Mouse (Mus musculus): Measurements from ENCODE around the gene 2010109A12Rik. TPM values are rescaled to one million over a fixed set of nuclear protein-coding genes. Genes with fewer than 3 reads are reported as not detected.

2010109A12Rik gene
- polyA plus RNA-seq (2015; fragmentation: Nextera tagmentation; extraction: Ambion mirVana), result 1.2 and 2.2 TPM in 2 replicates

- H3K4me2 ChIP-seq (ENCODE audit: low read length), result peak within 1 kb of the TSS; percentile 87
- ATAC-seq, result peak; percentile 95
- 0% methylated on average over 79 of the region's 79 CpGs for WGBS
- H3K9me3 ChIP-seq (replicated peaks; ENCODE audit: control insufficient read depth, low read length, poor library complexity, severe bottlenecking), result no peaks in the 10 kb centered on the region
- peak within 1 kb of the TSS; percentile 89 for H3K4me3 ChIP-seq (ENCODE audit: low read depth, low read length)
- H3K27me3 ChIP-seq (ENCODE audit: control insufficient read depth, insufficient read depth, low read depth, low read length), result no peaks in the 10 kb centered on the region
- H3K27ac ChIP-seq (ENCODE audit: low read length), result peak within 1 kb of the TSS; percentile 90
- peak within 1 kb of the TSS; percentile 93 for H3K9ac ChIP-seq (ENCODE audit: low read depth, low read length)
- H3K36me3 ChIP-seq (ENCODE audit: control insufficient read depth, insufficient read depth, low read length), result no peaks in the 10 kb centered on the region
- peaks cover 29% of the 10 kb centered on the region for H3K4me1 ChIP-seq (ENCODE audit: control insufficient read depth, insufficient read depth, low read length)
These were observed at the start of gene 2010109A12Rik, which contains the start of gene Ccni for GRCm38 (mm10) chr5:93206109-93207005. TSS of gene 2010109A12Rik (plus strand) at chr5:93206518. TSS of gene Ccni (minus strand) at chr5:93206495.

GRCm38 (mm10) chr5:93163541-93163940, 42.8 kb upstream of the 2010109A12Rik start:
- Histone ChIP-seq H3K27me3 (ENCODE audit: control insufficient read depth, insufficient read depth, low read depth, low read length) (no peaks in the 10 kb centered on the region), H3K27ac (ENCODE audit: low read length) (no peak overlapping the region), H3K9ac (ENCODE audit: low read depth, low read length) (no peak overlapping the region), H3K4me3 (ENCODE audit: low read depth, low read length) (no peak overlapping the region), H3K9me3 (replicated peaks; ENCODE audit: control insufficient read depth, low read length, poor library complexity, severe bottlenecking) (no peaks in the 10 kb centered on the region), H3K4me2 (ENCODE audit: low read length) (no peak overlapping the region), H3K4me1 (ENCODE audit: control insufficient read depth, insufficient read depth, low read length) (no peaks in the 10 kb centered on the region), H3K36me3 (ENCODE audit: control insufficient read depth, insufficient read depth, low read length) (peaks cover 31% of the 10 kb centered on the region)
- WGBS, result 78% methylated on average over 3 of the region's 3 CpGs
- ATAC-seq, result peak; percentile 3; the same call in 1 of the 2 replicates

- H3K27me3 ChIP-seq (ENCODE audit: control insufficient read depth, insufficient read depth, low read depth, low read length), result no peaks in the 10 kb centered on the region
- no peak for ATAC-seq
- H3K4me2 ChIP-seq (ENCODE audit: low read length), result no peak overlapping the region
- no peak overlapping the region for H3K9ac ChIP-seq (ENCODE audit: low read depth, low read length)
- peaks cover 30% of the 10 kb centered on the region for H3K36me3 ChIP-seq (ENCODE audit: control insufficient read depth, insufficient read depth, low read length)
- H3K9me3 ChIP-seq (replicated peaks; ENCODE audit: control insufficient read depth, low read length, poor library complexity, severe bottlenecking), result no peaks in the 10 kb centered on the region
- H3K4me1 ChIP-seq (ENCODE audit: control insufficient read depth, insufficient read depth, low read length), result no peaks in the 10 kb centered on the region
- H3K27ac ChIP-seq (ENCODE audit: low read length), result no peak overlapping the region
- no peak overlapping the region for H3K4me3 ChIP-seq (ENCODE audit: low read depth, low read length)
- 87% methylated on average over 11 of the region's 11 CpGs for WGBS
These were observed 38.3 kb upstream of the 2010109A12Rik start for GRCm38 (mm10) chr5:93167919-93168516.

- Histone ChIP-seq H3K27ac (ENCODE audit: low read length) (no peak overlapping the region), H3K4me1 (ENCODE audit: control insufficient read depth, insufficient read depth, low read length) (no peaks in the 10 kb centered on the region), H3K9me3 (replicated peaks; ENCODE audit: control insufficient read depth, low read length, poor library complexity, severe bottlenecking) (no peaks in the 10 kb centered on the region), H3K9ac (ENCODE audit: low read depth, low read length) (no peak overlapping the region), H3K4me2 (ENCODE audit: low read length) (no peak overlapping the region), H3K36me3 (ENCODE audit: control insufficient read depth, insufficient read depth, low read length) (peaks cover 30% of the 10 kb centered on the region), H3K27me3 (ENCODE audit: control insufficient read depth, insufficient read depth, low read depth, low read length) (no peaks in the 10 kb centered on the region), H3K4me3 (ENCODE audit: low read depth, low read length) (no peak overlapping the region)
- WGBS, result 89% methylated on average over 6 of the region's 6 CpGs
- no peak for ATAC-seq
These were observed 37.7 kb upstream of the 2010109A12Rik start for GRCm38 (mm10) chr5:93168654-93169053.

GRCm38 (mm10) chr5:93171420-93171819, 34.9 kb upstream of the 2010109A12Rik start:
- Histone ChIP-seq H3K4me2 (ENCODE audit: low read length) (no peak overlapping the region), H3K4me1 (ENCODE audit: control insufficient read depth, insufficient read depth, low read length) (no peaks in the 10 kb centered on the region), H3K27ac (ENCODE audit: low read length) (no peak overlapping the region), H3K4me3 (ENCODE audit: low read depth, low read length) (no peak overlapping the region), H3K9me3 (replicated peaks; ENCODE audit: control insufficient read depth, low read length, poor library complexity, severe bottlenecking) (no peaks in the 10 kb centered on the region), H3K36me3 (ENCODE audit: control insufficient read depth, insufficient read depth, low read length) (peaks cover 26% of the 10 kb centered on the region), H3K27me3 (ENCODE audit: control insufficient read depth, insufficient read depth, low read depth, low read length) (no peaks in the 10 kb centered on the region), H3K9ac (ENCODE audit: low read depth, low read length) (no peak overlapping the region)
- ATAC-seq, result no peak
- WGBS, result 97% methylated on average over 15 of the region's 15 CpGs

DNA sequence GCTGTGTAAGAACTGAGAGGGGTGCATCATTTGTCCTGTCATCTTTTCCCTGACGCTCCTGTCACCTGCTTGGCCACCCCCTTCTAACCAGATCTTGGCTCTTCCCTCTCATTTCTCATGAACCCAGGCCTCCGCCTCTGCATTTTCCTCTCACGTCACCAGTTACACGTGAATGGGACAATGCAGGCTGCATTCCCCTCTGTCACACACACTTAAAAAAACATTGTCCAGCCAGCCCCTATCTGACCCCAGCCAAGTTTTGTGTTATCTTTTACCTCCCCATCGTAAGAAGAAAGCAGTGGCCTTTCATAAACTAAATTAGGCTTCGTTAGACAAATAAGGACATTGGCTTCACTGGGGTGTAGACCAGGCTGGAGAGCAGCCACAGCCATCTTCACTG, 33.8 kb upstream of the 2010109A12Rik start:
- Histone ChIP-seq H3K27ac (ENCODE audit: low read length) (no peak overlapping the region), H3K4me3 (ENCODE audit: low read depth, low read length) (no peak overlapping the region), H3K4me2 (ENCODE audit: low read length) (no peak overlapping the region), H3K27me3 (ENCODE audit: control insufficient read depth, insufficient read depth, low read depth, low read length) (no peaks in the 10 kb centered on the region), H3K9ac (ENCODE audit: low read depth, low read length) (no peak overlapping the region), H3K4me1 (ENCODE audit: control insufficient read depth, insufficient read depth, low read length) (no peaks in the 10 kb centered on the region), H3K9me3 (replicated peaks; ENCODE audit: control insufficient read depth, low read length, poor library complexity, severe bottlenecking) (no peaks in the 10 kb centered on the region), H3K36me3 (ENCODE audit: control insufficient read depth, insufficient read depth, low read length) (peaks cover 25% of the 10 kb centered on the region)
- ATAC-seq, result no peak
- WGBS, result 92% methylated on average over 6 of the region's 6 CpGs

- WGBS, result 89% methylated on average over 6 of the region's 6 CpGs
- Histone ChIP-seq H3K9ac (ENCODE audit: low read depth, low read length) (no peak overlapping the region), H3K27me3 (ENCODE audit: control insufficient read depth, insufficient read depth, low read depth, low read length) (no peaks in the 10 kb centered on the region), H3K27ac (ENCODE audit: low read length) (no peak overlapping the region), H3K36me3 (ENCODE audit: control insufficient read depth, insufficient read depth, low read length) (peaks cover 18% of the 10 kb centered on the region), H3K4me3 (ENCODE audit: low read depth, low read length) (no peak overlapping the region), H3K4me2 (ENCODE audit: low read length) (no peak overlapping the region), H3K9me3 (replicated peaks; ENCODE audit: control insufficient read depth, low read length, poor library complexity, severe bottlenecking) (no peaks in the 10 kb centered on the region), H3K4me1 (ENCODE audit: control insufficient read depth, insufficient read depth, low read length) (no peaks in the 10 kb centered on the region)
- no peak for ATAC-seq
These were observed 31.6 kb upstream of the 2010109A12Rik start for GRCm38 (mm10) chr5:93174675-93175074.

DNA sequence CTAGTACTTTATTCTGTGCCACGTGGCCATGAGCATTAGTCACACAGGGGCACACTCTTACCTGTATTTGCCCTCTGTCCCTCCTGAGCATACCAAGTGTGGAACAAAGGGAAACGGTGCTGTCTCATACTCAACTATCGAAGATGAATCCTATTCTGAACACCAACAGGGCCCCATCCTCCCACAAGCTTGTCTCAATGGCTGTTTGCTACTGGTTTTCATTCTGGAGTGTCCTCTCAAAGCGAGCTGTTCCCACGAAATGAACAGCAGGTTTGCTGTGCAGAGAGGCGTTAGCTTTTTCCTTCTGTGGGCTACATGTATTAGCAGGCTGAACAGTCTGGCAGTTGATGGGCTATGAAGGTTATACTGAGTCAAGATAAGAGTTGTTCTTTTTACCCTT, 27.7 kb upstream of the 2010109A12Rik start:
- no peaks in the 10 kb centered on the region for H3K9me3 ChIP-seq (replicated peaks; ENCODE audit: control insufficient read depth, low read length, poor library complexity, severe bottlenecking)
- no peak for ATAC-seq
- peaks cover 11% of the 10 kb centered on the region; the same call in 1 of the 2 replicates for H3K36me3 ChIP-seq (ENCODE audit: control insufficient read depth, insufficient read depth, low read length)
- H3K4me1 ChIP-seq (ENCODE audit: control insufficient read depth, insufficient read depth, low read length), result no peaks in the 10 kb centered on the region
- no peak overlapping the region for H3K27ac ChIP-seq (ENCODE audit: low read length)
- H3K27me3 ChIP-seq (ENCODE audit: control insufficient read depth, insufficient read depth, low read depth, low read length), result no peaks in the 10 kb centered on the region
- H3K4me3 ChIP-seq (ENCODE audit: low read depth, low read length), result no peak overlapping the region
- no peak overlapping the region for H3K9ac ChIP-seq (ENCODE audit: low read depth, low read length)
- no peak overlapping the region for H3K4me2 ChIP-seq (ENCODE audit: low read length)
- 82% methylated on average over 6 of the region's 6 CpGs for WGBS

DNA sequence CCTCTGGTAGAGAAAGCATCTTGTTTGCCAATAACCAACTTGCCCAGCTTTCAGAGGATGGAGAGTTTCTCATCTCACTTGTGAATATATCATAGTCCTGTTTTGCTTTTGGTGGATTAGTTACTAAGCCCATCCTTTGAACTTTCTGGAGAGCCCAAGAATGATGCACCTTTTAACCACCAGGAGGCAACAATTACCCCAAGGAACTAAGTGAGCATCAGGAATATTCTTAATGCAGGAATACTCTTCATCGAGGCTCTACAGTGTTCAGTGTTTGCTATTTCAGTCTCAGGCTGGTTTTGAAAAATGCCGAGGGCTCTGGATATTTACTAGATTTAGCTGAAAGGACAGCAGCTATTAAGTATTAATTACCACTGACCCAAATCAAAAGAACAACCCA, 26.1 kb upstream of the 2010109A12Rik start:
- H3K4me2 ChIP-seq (ENCODE audit: low read length), result no peak overlapping the region
- no peak overlapping the region for H3K9ac ChIP-seq (ENCODE audit: low read depth, low read length)
- H3K9me3 ChIP-seq (replicated peaks; ENCODE audit: control insufficient read depth, low read length, poor library complexity, severe bottlenecking), result no peaks in the 10 kb centered on the region
- no peak for ATAC-seq
- H3K36me3 ChIP-seq (ENCODE audit: control insufficient read depth, insufficient read depth, low read length), result peaks cover 13% of the 10 kb centered on the region; the same call in 1 of the 2 replicates
- no peaks in the 10 kb centered on the region for H3K27me3 ChIP-seq (ENCODE audit: control insufficient read depth, insufficient read depth, low read depth, low read length)
- WGBS, result 77% methylated on average over 2 of the region's 2 CpGs
- H3K4me1 ChIP-seq (ENCODE audit: control insufficient read depth, insufficient read depth, low read length), result no peaks in the 10 kb centered on the region
- no peak overlapping the region for H3K4me3 ChIP-seq (ENCODE audit: low read depth, low read length)
- H3K27ac ChIP-seq (ENCODE audit: low read length), result no peak overlapping the region

All from midbrain, embryonic 16.5 days (tissue).